Mouse (Mus musculus): ENCODE data around the gene Olfr410. TPM values are rescaled to one million over a fixed set of nuclear protein-coding genes. Genes with fewer than 3 reads are reported as not detected.

The Olfr410 gene
- polyA plus RNA-seq, 1 experiment from 2014 or later, result not detected

DNA sequence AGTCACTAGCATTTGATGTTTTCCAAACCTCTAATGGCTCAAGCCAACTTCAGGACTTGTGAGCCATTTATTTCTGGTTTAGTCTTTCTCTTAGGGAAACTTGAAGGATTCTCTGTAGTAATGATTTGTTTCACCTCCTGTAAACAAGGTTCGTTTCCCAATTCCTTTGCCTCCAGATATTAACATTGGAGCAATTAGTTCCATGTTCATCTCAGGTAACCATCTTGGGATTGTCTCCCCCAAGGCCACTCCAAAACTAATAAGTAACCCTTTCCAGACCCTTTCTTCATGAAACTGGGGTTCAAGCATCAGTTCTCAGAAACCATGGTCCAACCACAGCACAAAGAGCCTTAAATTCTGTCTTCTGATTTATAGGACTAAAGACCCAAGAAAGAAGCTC is 23.9 kb upstream of the Olfr410 start, which contains the start of gene Olfr412:
TSS of gene Olfr412 (plus strand) at position 301 of the 400 bp plus-strand sequence.
- TF ChIP-seq CTCF (IDR thresholded peaks at IDR 0.05; ENCODE audit: low read depth), result no peak
- no peak for ATAC-seq
- no peaks in the 10 kb centered on the region for H3K4me1 ChIP-seq (replicated peaks; ENCODE audit: control insufficient read depth, insufficient read depth, low read length)
- H3K27me3 ChIP-seq (replicated peaks; ENCODE audit: control insufficient read depth, insufficient read depth, low read length), result no peaks in the 10 kb centered on the region
- H3K27ac ChIP-seq (ENCODE audit: low read depth, low read length), result no peak within 1 kb of the TSS
- H3K9me3 ChIP-seq (ENCODE audit: control insufficient read depth), result no peaks in the 10 kb centered on the region
- H3K4me3 ChIP-seq (ENCODE audit: low read depth, low read length), result no peak within 1 kb of the TSS
- H3K9ac ChIP-seq (ENCODE audit: low read depth, low read length), result no peak within 1 kb of the TSS
- no peak within 1 kb of the TSS for H3K4me2 ChIP-seq (replicated peaks; ENCODE audit: low read depth)
- no peaks in the 10 kb centered on the region for H3K36me3 ChIP-seq (ENCODE audit: control insufficient read depth, insufficient read depth)
- 68% methylated on average over 1 of the region's 1 CpGs for WGBS

GRCm38 (mm10) chr11:74352550-74352949 is 14.7 kb upstream of the Olfr410 start, which contains the start of gene Olfr411:
Olfr411 (minus strand) TSS chr11:74352650.
- H3K27ac ChIP-seq (ENCODE audit: low read depth, low read length), result no peak within 1 kb of the TSS
- no peak within 1 kb of the TSS for H3K9ac ChIP-seq (ENCODE audit: low read depth, low read length)
- WGBS, result 79% methylated on average over 3 of the region's 3 CpGs
- no peaks in the 10 kb centered on the region for H3K4me1 ChIP-seq (replicated peaks; ENCODE audit: control insufficient read depth, insufficient read depth, low read length)
- H3K36me3 ChIP-seq (ENCODE audit: control insufficient read depth, insufficient read depth), result no peaks in the 10 kb centered on the region
- no peaks in the 10 kb centered on the region for H3K9me3 ChIP-seq (ENCODE audit: control insufficient read depth)
- H3K4me3 ChIP-seq (ENCODE audit: low read depth, low read length), result no peak within 1 kb of the TSS
- no peaks in the 10 kb centered on the region for H3K27me3 ChIP-seq (replicated peaks; ENCODE audit: control insufficient read depth, insufficient read depth, low read length)
- TF ChIP-seq CTCF (IDR thresholded peaks at IDR 0.05; ENCODE audit: low read depth), result no peak
- no peak for ATAC-seq
- H3K4me2 ChIP-seq (replicated peaks; ENCODE audit: low read depth), result no peak within 1 kb of the TSS

DNA sequence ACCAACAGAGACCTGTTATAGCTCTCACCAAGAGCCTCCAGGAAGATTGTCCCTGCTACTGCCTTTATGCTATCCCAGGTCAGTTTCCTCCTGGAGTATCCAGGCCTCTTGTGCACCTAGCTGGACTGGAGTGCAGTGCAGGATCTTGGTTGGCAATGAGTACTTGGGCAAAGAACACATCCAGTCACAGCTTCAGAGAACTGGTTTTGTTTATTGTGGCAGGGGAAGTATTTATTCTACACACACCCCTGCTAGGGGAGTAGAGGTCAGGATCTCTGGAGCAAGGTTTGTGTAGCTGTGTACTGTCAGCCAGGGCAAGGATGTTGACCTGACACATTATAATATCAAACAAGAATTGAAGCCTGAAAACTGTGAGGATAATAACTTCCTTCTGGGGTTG is 9.1 kb downstream of the Olfr410 start:
- Histone ChIP-seq H3K36me3 (ENCODE audit: control insufficient read depth, insufficient read depth) (no peaks in the 10 kb centered on the region), H3K9me3 (ENCODE audit: control insufficient read depth) (no peaks in the 10 kb centered on the region), H3K4me1 (replicated peaks; ENCODE audit: control insufficient read depth, insufficient read depth, low read length) (no peaks in the 10 kb centered on the region), H3K27ac (ENCODE audit: low read depth, low read length) (no peak overlapping the region), H3K4me2 (replicated peaks; ENCODE audit: low read depth) (no peak overlapping the region), H3K27me3 (replicated peaks; ENCODE audit: control insufficient read depth, insufficient read depth, low read length) (no peaks in the 10 kb centered on the region), H3K9ac (ENCODE audit: low read depth, low read length) (no peak overlapping the region), H3K4me3 (ENCODE audit: low read depth, low read length) (no peak overlapping the region)
- ATAC-seq, result no peak
- no peak for TF ChIP-seq CTCF (IDR thresholded peaks at IDR 0.05; ENCODE audit: low read depth)

- Histone ChIP-seq H3K27me3 (replicated peaks; ENCODE audit: control insufficient read depth, insufficient read depth, low read length) (no peaks in the 10 kb centered on the region), H3K9me3 (ENCODE audit: control insufficient read depth) (no peaks in the 10 kb centered on the region), H3K27ac (ENCODE audit: low read depth, low read length) (no peak overlapping the region), H3K4me2 (replicated peaks; ENCODE audit: low read depth) (no peak overlapping the region), H3K4me1 (replicated peaks; ENCODE audit: control insufficient read depth, insufficient read depth, low read length) (no peaks in the 10 kb centered on the region), H3K9ac (ENCODE audit: low read depth, low read length) (no peak overlapping the region), H3K4me3 (ENCODE audit: low read depth, low read length) (no peak overlapping the region), H3K36me3 (ENCODE audit: control insufficient read depth, insufficient read depth) (no peaks in the 10 kb centered on the region)
- no peak for ATAC-seq
- WGBS, result 65% methylated on average over 2 of the region's 2 CpGs
- no peak for TF ChIP-seq CTCF (IDR thresholded peaks at IDR 0.05; ENCODE audit: low read depth)
These were observed 11.8 kb downstream of the Olfr410 start for GRCm38 (mm10) chr11:74326044-74326443.

- ATAC-seq, result no peak
- Histone ChIP-seq H3K4me2 (replicated peaks; ENCODE audit: low read depth) (no peak overlapping the region), H3K9me3 (ENCODE audit: control insufficient read depth) (no peaks in the 10 kb centered on the region), H3K4me1 (replicated peaks; ENCODE audit: control insufficient read depth, insufficient read depth, low read length) (no peaks in the 10 kb centered on the region), H3K4me3 (ENCODE audit: low read depth, low read length) (no peak overlapping the region), H3K36me3 (ENCODE audit: control insufficient read depth, insufficient read depth) (no peaks in the 10 kb centered on the region), H3K27me3 (replicated peaks; ENCODE audit: control insufficient read depth, insufficient read depth, low read length) (no peaks in the 10 kb centered on the region), H3K9ac (ENCODE audit: low read depth, low read length) (no peak overlapping the region), H3K27ac (ENCODE audit: low read depth, low read length) (no peak overlapping the region)
- TF ChIP-seq CTCF (IDR thresholded peaks at IDR 0.05; ENCODE audit: low read depth), result no peak
- 76% methylated on average over 2 of the region's 2 CpGs for WGBS
These were observed 50.6 kb downstream of the Olfr410 start for GRCm38 (mm10) chr11:74287256-74287655.

GRCm38 (mm10) chr11:74283436-74283835 is 54.4 kb downstream of the Olfr410 start, which contains the start of gene Olfr59:
Olfr59 (plus strand) TSS chr11:74283736.
- Histone ChIP-seq H3K9ac (ENCODE audit: low read depth, low read length) (no peak within 1 kb of the TSS), H3K36me3 (ENCODE audit: control insufficient read depth, insufficient read depth) (no peaks in the 10 kb centered on the region), H3K4me1 (replicated peaks; ENCODE audit: control insufficient read depth, insufficient read depth, low read length) (no peaks in the 10 kb centered on the region), H3K27ac (ENCODE audit: low read depth, low read length) (no peak within 1 kb of the TSS), H3K27me3 (replicated peaks; ENCODE audit: control insufficient read depth, insufficient read depth, low read length) (no peaks in the 10 kb centered on the region), H3K9me3 (ENCODE audit: control insufficient read depth) (no peaks in the 10 kb centered on the region), H3K4me2 (replicated peaks; ENCODE audit: low read depth) (no peak within 1 kb of the TSS), H3K4me3 (ENCODE audit: low read depth, low read length) (no peak within 1 kb of the TSS)
- TF ChIP-seq CTCF (IDR thresholded peaks at IDR 0.05; ENCODE audit: low read depth), result no peak
- 56% methylated on average over 2 of the region's 2 CpGs for WGBS
- no peak for ATAC-seq

Other genes with a start within 250 kb of the Olfr410 start
- not detected in 2 replicates for gene Olfr401, start 224.3 kb downstream of the Olfr410 start, polyA plus RNA-seq (2015; fragmentation: Nextera tagmentation; extraction: Ambion mirVana)
- not detected in 2 replicates for gene Olfr402, start 184.5 kb downstream of the Olfr410 start, polyA plus RNA-seq (2015; fragmentation: Nextera tagmentation; extraction: Ambion mirVana)
- not detected in 2 replicates for gene Olfr403, start 151.8 kb downstream of the Olfr410 start, polyA plus RNA-seq (2015; fragmentation: Nextera tagmentation; extraction: Ambion mirVana)
- not detected in 2 replicates for gene Olfr43, start 126.7 kb downstream of the Olfr410 start, polyA plus RNA-seq (2015; fragmentation: Nextera tagmentation; extraction: Ambion mirVana)
- gene Olfr406, start 78.2 kb downstream of the Olfr410 start, polyA plus RNA-seq (2015; fragmentation: Nextera tagmentation; extraction: Ambion mirVana), result not detected in 2 replicates
- gene Olfr59, start 54.3 kb downstream of the Olfr410 start, polyA plus RNA-seq (2015; fragmentation: Nextera tagmentation; extraction: Ambion mirVana), result not detected in 2 replicates
- gene Olfr411, start 14.6 kb upstream of the Olfr410 start, polyA plus RNA-seq (2015; fragmentation: Nextera tagmentation; extraction: Ambion mirVana), result not detected in 2 replicates
- not detected in 2 replicates for gene Olfr412, start 24.0 kb upstream of the Olfr410 start, polyA plus RNA-seq (2015; fragmentation: Nextera tagmentation; extraction: Ambion mirVana)

All from intestine, postnatal 0 days (tissue).